Mouse (Mus musculus) embryonic facial prominence, embryonic 13.5 days (tissue): Measurements from ENCODE around the gene Ermp1. TPM values are rescaled to one million over a fixed set of nuclear protein-coding genes. Genes with fewer than 3 reads are reported as not detected.

Source experiments
- ATAC-seq: fragments of 200-750 bp; cut with Nextera tagmentation; 2 replicates; pipeline ENCODE4 v1.8.0; 2017; ENCODE audit warnings: low read depth; ENCODE audit not compliant: insufficient number of reproducible peaks, insufficient read depth, low FRiP score, low TSS enrichment
- H3K27ac ChIP-seq: fragments of 300-500 bp; sonication (generic); 2 replicates; pipeline ENCODE4 v1.5.1; 2015; ENCODE audit warnings: moderate library complexity, mild to moderate bottlenecking, inconsistent platforms
- H3K27me3 ChIP-seq: fragments of 300-500 bp; sonication (generic); 2 replicates; pipeline ENCODE4 v1.6.1; 2015; ENCODE audit warnings: mild to moderate bottlenecking, inconsistent platforms
- H3K36me3 ChIP-seq: fragments of 300-500 bp; sonication (generic); 2 replicates; pipeline ENCODE4 v1.6.1; 2015; ENCODE audit warnings: mild to moderate bottlenecking, inconsistent platforms
- H3K4me1 ChIP-seq: fragments of 300-500 bp; sonication (generic); 2 replicates; pipeline ENCODE4 v1.6.1; 2015; ENCODE audit warnings: inconsistent platforms
- H3K4me2 ChIP-seq: fragments of 300-500 bp; sonication (generic); 2 replicates; pipeline ENCODE4 v1.6.1; 2015; ENCODE audit warnings: moderate library complexity, mild to moderate bottlenecking, inconsistent platforms
- H3K4me3 ChIP-seq: fragments of 300-500 bp; sonication (generic); 2 replicates; pipeline ENCODE4 v1.5.1; 2015; ENCODE audit warnings: mild to moderate bottlenecking, inconsistent platforms
- H3K9ac ChIP-seq: fragments of 300-500 bp; sonication (generic); 2 replicates; pipeline ENCODE4 v1.6.1; 2015; ENCODE audit warnings: mild to moderate bottlenecking, inconsistent platforms
- H3K9me3 ChIP-seq: fragments of 300-500 bp; sonication (generic); 2 replicates; pipeline ENCODE4 v1.6.1; 2016; ENCODE audit warnings: inconsistent platforms
- WGBS: fragments of 180-500 bp; shearing (Covaris S2); methylation state at CpG from one replicate; pipeline ENCODE4 v1.1.7; 2015; ENCODE audit warnings: mixed read lengths; 5-methylcytosine and 5-hydroxymethylcytosine counted together
- polyA plus RNA-seq: library from polyadenylated mRNA; unstranded; fragments of >200 nt; fragmentation: Nextera tagmentation; extraction: Ambion mirVana; gene quantifications from 2 replicates; pipeline ENCODE4 v1.2.1, GENCODE M21; 2015

Ermp1 gene
- 18.5 and 21.9 TPM in 2 replicates for polyA plus RNA-seq

DNA sequence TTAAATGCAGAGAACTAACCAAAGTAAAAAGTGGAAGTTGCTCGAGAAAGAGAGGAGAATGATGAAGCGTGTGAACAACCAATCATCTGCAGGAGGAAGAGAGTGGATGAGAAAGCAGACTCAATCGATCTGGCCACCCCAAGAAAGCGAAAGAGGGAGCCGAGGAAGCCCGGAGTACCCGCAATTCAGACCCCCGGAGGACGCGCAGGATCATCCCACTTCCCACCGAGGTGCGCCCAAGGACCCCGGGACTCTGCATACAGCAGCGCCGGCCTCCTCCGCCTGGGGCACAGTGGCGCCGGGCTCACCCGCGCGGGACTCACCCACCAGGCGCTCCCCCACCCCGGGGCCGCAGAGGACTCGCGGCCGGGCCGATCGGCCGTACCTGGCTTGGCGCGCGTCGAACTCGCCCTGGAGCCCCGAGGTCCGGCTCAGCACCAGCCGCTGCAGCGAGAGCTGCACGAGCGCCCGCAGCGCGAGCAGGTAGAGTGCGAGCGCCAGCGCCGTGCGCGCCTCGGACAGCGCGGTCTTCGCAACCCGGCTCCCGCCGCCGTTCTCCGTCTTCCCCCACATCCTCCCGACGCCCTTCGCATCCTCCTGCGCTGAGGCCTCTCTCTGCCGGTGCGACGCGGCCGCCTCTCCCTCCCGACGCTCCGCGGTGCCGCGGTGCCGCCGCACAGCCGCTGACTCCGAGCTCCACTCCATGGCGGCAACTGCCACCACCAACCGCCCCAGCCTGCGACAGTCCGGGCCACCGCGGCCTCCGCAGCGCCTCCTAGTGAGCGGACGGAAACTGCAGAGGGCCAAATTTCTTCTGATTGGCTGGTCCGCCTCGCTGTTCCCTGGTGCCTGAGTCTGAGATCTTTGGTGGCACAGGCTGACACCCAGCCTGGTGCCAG is at the start of gene Ermp1:
TSS of gene Ermp1 (minus strand) at position 765 of the 899 bp plus-strand sequence.
- WGBS: under 1% methylated on average over 90 of the region's 90 CpGs
- Histone ChIP-seq H3K4me2 (peak within 1 kb of the TSS; percentile 60), H3K9me3 (peaks cover 3% of the 10 kb centered on the region; the same call in 1 of the 2 replicates), H3K9ac (peak within 1 kb of the TSS; percentile 86), H3K36me3 (peaks cover 12% of the 10 kb centered on the region), H3K27ac (peak within 1 kb of the TSS; percentile 92), H3K4me3 (peak within 1 kb of the TSS; percentile 86), H3K4me1 (peaks cover 9% of the 10 kb centered on the region), H3K27me3 (no peaks in the 10 kb centered on the region)
- ATAC-seq: peak; percentile 86

DNA sequence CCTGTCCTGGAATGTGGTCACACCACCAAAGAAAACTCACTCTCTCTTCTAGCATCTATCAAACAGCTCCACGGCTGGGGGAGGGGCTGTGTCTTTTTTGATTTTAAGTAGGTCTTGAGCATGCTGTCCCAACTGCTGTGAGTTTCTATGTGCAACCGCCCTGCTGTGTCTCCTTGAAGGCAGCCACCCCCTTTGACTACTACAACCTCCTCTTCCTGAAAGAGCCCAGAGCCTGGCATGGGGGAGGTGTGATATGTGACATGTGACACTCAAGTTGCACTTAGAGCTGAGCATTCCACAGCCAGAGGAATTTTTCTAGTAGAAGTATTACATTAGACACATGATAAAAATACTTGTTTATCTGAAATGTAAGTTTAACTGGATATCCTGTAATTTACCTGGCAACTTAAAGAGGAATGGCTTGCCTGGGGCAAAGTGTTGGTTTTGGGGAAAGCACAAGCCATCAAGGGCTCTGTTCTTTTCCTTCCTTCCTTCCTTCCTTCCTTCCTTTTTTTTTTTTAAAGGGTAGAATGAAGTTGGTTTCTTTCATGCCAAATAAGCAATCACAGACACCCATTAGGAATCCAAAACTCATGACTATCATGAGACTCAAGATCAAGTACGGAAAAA is 49.1 kb upstream of the Ermp1 start, which contains the start of gene Mlana:
TSS of gene Mlana (plus strand) at position 580 of the 630 bp plus-strand sequence.
- no peak for ATAC-seq
- Histone ChIP-seq H3K36me3 (no peaks in the 10 kb centered on the region), H3K27me3 (no peaks in the 10 kb centered on the region), H3K4me1 (0 out of 2 replicates have a peak, but pooled peaks cover 2% of the 10 kb centered on the region), H3K4me3 (no peak within 1 kb of the TSS), H3K9me3 (no peaks in the 10 kb centered on the region), H3K9ac (no peak within 1 kb of the TSS), H3K4me2 (no peak within 1 kb of the TSS), H3K27ac (no peak within 1 kb of the TSS)
- WGBS: 48% methylated on average over 3 of the region's 3 CpGs

DNA sequence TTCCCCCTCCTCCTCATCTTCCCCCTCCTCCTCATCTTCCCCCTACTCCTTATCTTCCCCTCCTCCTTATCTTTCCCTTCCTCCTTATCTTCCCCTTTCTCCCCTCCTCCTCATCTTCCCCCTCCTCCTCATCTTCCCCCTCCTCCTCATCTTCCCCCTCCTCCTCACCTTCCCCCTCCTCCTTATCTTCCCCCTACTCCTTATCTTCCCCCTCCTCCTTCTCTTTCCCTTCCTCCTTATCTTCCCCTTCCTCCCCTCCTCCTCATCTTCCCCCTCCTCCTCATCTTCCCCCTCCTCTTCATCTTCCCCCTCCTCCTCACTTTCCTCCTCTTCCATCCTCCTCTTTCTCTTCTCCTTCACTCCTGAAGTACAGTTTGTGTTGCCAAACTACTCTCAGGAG is 48.6 kb upstream of the Ermp1 start:
- Histone ChIP-seq H3K4me1 (0 out of 2 replicates have a peak, but pooled peaks cover 2% of the 10 kb centered on the region), H3K4me2 (no peak overlapping the region), H3K27ac (no peak overlapping the region), H3K27me3 (no peaks in the 10 kb centered on the region), H3K9me3 (no peaks in the 10 kb centered on the region), H3K4me3 (no peak overlapping the region), H3K36me3 (no peaks in the 10 kb centered on the region), H3K9ac (no peak overlapping the region)
- ATAC-seq: no peak

DNA sequence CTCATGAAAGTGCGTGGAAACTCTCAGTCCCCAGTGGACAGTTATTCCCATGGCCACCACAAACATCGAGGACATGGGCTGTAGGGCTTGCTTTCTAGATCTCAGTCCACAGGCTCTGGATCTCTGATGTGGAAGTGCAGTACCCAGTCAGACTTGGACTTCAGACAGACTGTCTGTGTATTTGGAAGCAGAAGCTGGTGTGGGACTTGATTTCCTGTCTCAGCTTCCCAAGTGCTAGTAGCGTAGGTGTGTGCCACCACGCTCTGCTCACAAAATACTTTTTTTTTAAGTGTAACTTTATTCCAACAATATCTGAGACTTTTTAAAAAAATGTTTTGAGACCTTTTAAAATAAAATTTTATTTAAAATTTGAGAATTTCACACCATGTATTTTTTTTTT is 48.1 kb upstream of the Ermp1 start:
- H3K4me1 ChIP-seq: 0 out of 2 replicates have a peak, but pooled peaks cover 2% of the 10 kb centered on the region
- H3K27me3 ChIP-seq: no peaks in the 10 kb centered on the region
- no peak overlapping the region for H3K4me3 ChIP-seq
- no peaks in the 10 kb centered on the region for H3K9me3 ChIP-seq
- H3K27ac ChIP-seq: no peak overlapping the region
- no peak overlapping the region for H3K9ac ChIP-seq
- H3K4me2 ChIP-seq: no peak overlapping the region
- ATAC-seq: no peak
- WGBS: 88% methylated on average over 4 of the region's 4 CpGs
- H3K36me3 ChIP-seq: no peaks in the 10 kb centered on the region

DNA sequence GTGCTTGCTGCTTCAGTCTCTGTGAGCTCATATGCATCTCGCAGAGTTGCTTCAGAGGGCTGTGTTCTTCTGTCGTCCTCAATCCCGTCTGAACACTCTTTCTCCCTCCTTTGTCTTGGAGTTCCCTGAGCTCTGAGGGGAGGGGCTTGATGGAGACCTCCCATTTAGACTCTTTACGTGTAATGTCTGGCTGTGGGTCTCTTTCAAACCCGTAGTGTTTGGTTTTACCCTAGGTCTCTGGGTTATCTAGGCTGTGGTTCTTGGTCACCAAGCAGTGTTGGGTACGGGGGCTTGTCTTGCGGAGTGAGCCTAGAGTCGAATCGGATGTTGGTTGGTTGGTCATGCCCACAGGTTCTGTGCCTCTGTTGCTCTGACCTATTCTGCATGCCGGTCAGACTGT is 46.9 kb upstream of the Ermp1 start:
- no peaks in the 10 kb centered on the region for H3K27me3 ChIP-seq
- no peaks in the 10 kb centered on the region for H3K36me3 ChIP-seq
- ATAC-seq: no peak
- no peak overlapping the region for H3K27ac ChIP-seq
- 0 out of 2 replicates have a peak, but pooled peaks cover 2% of the 10 kb centered on the region for H3K4me1 ChIP-seq
- no peak overlapping the region for H3K4me2 ChIP-seq
- 90% methylated on average over 10 of the region's 10 CpGs for WGBS
- H3K9me3 ChIP-seq: no peaks in the 10 kb centered on the region
- H3K4me3 ChIP-seq: no peak overlapping the region
- H3K9ac ChIP-seq: no peak overlapping the region

DNA sequence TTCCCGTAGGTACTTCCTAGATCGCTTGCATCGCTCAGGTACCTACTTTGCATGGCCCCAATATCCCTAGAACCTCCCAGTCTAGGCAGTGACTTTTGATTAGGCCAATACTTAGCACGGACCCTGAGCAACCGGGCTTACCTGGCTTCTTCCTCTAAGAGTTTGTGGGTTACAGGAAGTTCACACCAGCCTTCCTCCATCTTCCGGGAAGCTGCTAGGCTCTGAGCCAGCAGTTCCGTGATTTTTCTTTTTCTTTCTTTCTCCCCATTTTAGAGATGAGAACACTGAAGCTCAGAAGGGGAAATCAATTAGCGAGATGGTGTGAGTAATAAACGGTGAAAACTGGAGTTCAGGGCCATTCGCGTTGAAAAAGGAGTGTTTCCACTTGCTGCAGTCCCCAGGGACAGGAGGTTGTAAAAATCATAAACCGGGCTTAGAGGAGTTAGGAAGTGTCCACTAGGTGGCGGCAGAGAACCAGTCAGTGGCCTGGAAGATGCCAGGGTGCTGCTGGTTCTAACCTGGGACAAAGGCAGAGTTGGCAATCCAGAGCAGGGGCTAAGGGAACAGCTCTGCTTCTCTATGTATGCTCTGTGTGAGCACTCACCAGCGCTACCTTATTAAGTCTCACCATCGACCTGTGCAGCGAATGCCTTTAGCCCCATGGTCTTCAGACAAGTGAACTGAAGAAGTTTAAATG is 35.8 kb upstream of the Ermp1 start:
- Histone ChIP-seq H3K27me3 (no peaks in the 10 kb centered on the region), H3K4me1 (no peaks in the 10 kb centered on the region), H3K36me3 (no peaks in the 10 kb centered on the region), H3K9me3 (peaks cover 9% of the 10 kb centered on the region), H3K27ac (no peak overlapping the region), H3K4me2 (no peak overlapping the region), H3K9ac (no peak overlapping the region), H3K4me3 (no peak overlapping the region)
- WGBS: 49% methylated on average over 16 of the region's 16 CpGs
- no peak for ATAC-seq

DNA sequence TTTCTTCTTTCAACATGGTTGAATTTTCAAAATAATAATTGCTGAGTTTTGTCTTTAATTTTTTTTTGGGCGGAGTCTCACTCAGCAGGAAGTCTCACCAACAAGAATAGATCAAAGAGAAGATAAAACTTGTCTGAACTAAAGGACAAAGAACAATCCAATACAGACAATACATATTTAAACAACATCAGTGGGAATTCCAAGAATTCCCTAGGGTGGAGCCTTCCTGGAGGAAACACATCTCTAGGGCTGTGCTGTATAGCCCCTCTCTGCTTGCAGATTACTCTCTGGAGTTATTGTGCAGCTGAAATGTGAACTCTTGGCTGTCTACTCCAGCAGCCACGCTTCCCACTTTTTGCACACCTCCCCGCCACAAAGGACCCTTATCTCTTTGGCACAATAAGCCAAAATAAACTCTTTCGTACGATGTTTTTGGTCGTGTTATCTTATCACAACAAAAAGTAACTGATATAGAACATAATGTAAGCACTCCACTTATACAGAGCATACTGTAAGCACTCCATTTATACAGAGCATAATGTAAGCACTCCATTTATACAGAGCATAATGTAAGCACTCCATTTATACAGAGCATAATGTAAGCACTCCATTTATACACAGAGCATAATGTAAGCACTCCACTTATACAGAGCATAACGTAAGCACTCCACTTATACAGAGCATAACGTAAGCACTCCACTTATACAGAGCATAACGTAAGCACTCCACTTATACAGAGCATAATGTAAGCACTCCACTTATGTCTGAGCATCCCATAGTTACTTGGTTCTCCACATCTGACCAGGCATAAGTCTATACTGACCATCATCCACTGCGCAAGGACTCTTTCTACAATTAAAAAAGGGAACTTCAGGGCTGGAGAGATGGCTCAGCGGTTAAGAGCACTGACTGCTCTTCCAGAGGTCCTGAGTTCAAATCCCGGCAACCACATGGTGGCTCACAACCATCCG is 32.3 kb upstream of the Ermp1 start:
- H3K27ac ChIP-seq: no peak overlapping the region
- 82% methylated on average over 13 of the region's 13 CpGs for WGBS
- no peak overlapping the region for H3K4me3 ChIP-seq
- H3K27me3 ChIP-seq: no peaks in the 10 kb centered on the region
- no peaks in the 10 kb centered on the region for H3K4me1 ChIP-seq
- no peak overlapping the region for H3K4me2 ChIP-seq
- H3K36me3 ChIP-seq: no peaks in the 10 kb centered on the region
- ATAC-seq: no peak
- H3K9me3 ChIP-seq: peaks cover 9% of the 10 kb centered on the region
- H3K9ac ChIP-seq: no peak overlapping the region

DNA sequence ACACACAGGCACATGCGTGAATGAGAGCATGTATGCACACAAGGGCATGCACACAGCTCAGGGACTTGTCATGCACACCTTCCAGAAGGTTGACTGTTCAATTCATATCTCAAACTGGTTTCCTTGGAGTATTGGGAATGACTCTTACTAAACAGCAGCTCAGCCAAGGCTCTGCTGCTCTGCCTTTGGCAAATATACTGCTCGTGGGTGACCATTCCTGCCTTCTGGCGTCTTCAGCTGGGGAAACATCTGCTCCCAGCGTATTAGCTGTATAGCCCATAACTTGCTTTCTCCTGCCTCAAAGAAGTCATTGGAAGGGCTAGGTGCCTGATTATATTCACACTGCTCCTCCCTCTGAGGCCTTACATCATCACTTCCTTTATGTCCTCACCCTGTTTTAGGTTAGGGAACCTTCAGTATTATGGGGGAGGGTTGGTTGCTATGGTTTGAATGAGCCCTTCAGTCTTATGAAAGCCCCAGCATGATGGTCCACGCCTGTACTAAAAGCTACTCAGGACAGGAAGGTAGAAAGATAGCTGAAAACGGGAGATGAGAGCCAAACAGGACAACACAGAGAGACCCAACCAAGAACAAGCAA is 30.1 kb upstream of the Ermp1 start:
- Histone ChIP-seq H3K9me3 (no peaks in the 10 kb centered on the region), H3K27ac (no peak overlapping the region), H3K9ac (no peak overlapping the region), H3K27me3 (no peaks in the 10 kb centered on the region), H3K4me2 (no peak overlapping the region), H3K4me3 (no peak overlapping the region), H3K36me3 (no peaks in the 10 kb centered on the region), H3K4me1 (no peaks in the 10 kb centered on the region)
- ATAC-seq: no peak
- 83% methylated on average over 6 of the region's 6 CpGs for WGBS

DNA sequence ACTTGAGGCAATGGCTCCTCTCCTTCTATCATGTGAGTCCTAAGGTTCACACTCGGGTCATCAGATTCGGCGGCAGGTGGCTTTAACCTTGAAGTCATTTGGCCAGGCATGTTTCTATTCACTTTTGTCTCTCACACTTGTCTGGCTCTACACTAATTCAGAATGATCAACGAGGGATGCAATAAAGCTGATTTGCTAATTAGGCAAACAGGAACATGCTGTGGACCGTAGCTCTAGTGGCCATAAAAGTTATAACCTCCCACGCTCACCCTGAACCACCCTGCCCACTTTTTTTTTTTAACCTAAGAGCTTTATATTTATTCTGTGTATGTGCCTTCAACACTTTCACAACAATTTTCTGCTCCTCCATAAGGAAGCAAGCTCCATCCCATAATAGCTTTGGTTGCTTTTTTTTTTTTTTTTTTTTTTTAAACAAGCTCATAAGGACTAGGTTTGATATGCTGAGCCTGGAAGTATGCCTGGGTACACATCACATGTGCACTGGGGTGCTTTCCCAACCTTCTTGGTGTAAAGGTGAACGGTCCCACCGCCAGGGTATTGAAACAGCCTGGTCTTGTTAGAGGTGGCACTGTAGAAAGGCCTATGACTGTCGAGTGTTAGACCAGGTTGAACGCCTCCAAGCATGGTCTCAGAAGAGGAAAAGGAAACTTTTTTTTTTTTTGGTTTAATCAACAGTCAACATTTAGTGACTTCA is 28.4 kb upstream of the Ermp1 start:
- H3K4me3 ChIP-seq: no peak overlapping the region
- no peak overlapping the region for H3K4me2 ChIP-seq
- H3K36me3 ChIP-seq: no peaks in the 10 kb centered on the region
- no peak for ATAC-seq
- WGBS: 86% methylated on average over 10 of the region's 10 CpGs
- H3K27ac ChIP-seq: no peak overlapping the region
- H3K4me1 ChIP-seq: no peaks in the 10 kb centered on the region
- H3K27me3 ChIP-seq: no peaks in the 10 kb centered on the region
- H3K9ac ChIP-seq: no peak overlapping the region
- H3K9me3 ChIP-seq: no peaks in the 10 kb centered on the region

DNA sequence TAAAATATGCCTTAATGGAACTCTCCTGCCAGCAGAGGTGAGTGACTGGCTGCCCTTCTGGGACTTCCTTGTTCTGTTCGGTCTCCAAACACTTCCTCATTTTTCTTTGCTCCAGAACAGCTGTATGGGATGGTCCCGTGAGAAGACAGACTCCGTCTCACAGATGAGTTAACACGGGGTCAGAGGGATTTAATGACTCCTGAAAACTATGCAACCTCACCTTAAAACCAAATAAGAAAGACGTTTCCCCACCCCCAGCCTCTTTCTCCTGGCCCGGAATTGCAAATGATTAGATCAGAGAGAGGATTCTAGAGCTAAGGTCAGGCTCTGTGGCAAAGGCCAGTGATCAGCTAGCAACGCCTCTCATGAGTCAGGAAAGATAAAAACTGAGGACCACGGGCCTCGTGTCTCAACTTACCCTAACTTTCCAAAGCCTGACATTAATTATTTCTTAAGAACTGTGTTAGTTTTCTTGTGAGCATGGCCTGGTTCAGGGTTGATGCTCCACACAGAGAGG is 27.4 kb upstream of the Ermp1 start:
- WGBS: 52% methylated on average over 9 of the region's 9 CpGs
- Histone ChIP-seq H3K36me3 (no peaks in the 10 kb centered on the region), H3K27me3 (no peaks in the 10 kb centered on the region), H3K4me3 (no peak overlapping the region), H3K27ac (no peak overlapping the region), H3K9ac (no peak overlapping the region), H3K4me2 (no peak overlapping the region), H3K4me1 (no peaks in the 10 kb centered on the region), H3K9me3 (no peaks in the 10 kb centered on the region)
- ATAC-seq: no peak
